Mouse (Mus musculus) heart, postnatal 0 days (tissue): ENCODE results near the gene Dnah17. TPM values are rescaled to one million over a fixed set of nuclear protein-coding genes. Genes with fewer than 3 reads are reported as not detected.

ENCODE experiments used
- ATAC-seq: fragments of 200-750 bp; cut with Nextera tagmentation; 2 replicates; pipeline ENCODE4 v1.8.0; 2017; ENCODE audit warnings: low read depth, moderate number of reproducible peaks, moderate library complexity; ENCODE audit not compliant: insufficient read depth
- DNase-seq: peaks from one replicate; pipeline ENCODE4 v3.0.0-alpha.2; 2016; ENCODE audit warnings: low spot score
- H3K27ac ChIP-seq: fragments of 300-500 bp; sonication (generic); 2 replicates; pipeline ENCODE4 v1.5.1; 2014; ENCODE audit warnings: low read depth, mild to moderate bottlenecking
- H3K27me3 ChIP-seq: fragments of 300-500 bp; sonication (generic); 2 replicates; pipeline ENCODE4 v1.6.1; 2014; ENCODE audit warnings: low read length, mixed read lengths; ENCODE audit not compliant: control insufficient read depth, insufficient read depth
- H3K36me3 ChIP-seq: fragments of 300-500 bp; sonication (generic); replicated peaks from 2 replicates; pipeline ENCODE4 v1.6.1; 2014; ENCODE audit warnings: low read length, mixed read lengths; ENCODE audit not compliant: control insufficient read depth, insufficient read depth
- H3K4me1 ChIP-seq: fragments of 300-500 bp; sonication (generic); 2 replicates; pipeline ENCODE4 v1.6.1; 2014; ENCODE audit warnings: antibody characterized with exemption; ENCODE audit not compliant: control insufficient read depth, insufficient read depth
- H3K4me2 ChIP-seq: fragments of 300-500 bp; sonication (generic); 2 replicates; pipeline ENCODE4 v1.6.1; 2014; ENCODE audit warnings: low read depth, mild to moderate bottlenecking, low read length, moderate library complexity
- H3K4me3 ChIP-seq: fragments of 300-500 bp; sonication (generic); 2 replicates; pipeline ENCODE4 v1.5.1; 2014; ENCODE audit warnings: low read depth, low read length
- H3K9ac ChIP-seq: fragments of 300-500 bp; sonication (generic); replicated peaks from 2 replicates; pipeline ENCODE4 v1.6.1; 2014; ENCODE audit warnings: low read depth, low read length, mixed read lengths
- H3K9me3 ChIP-seq: fragments of 300-500 bp; sonication (generic); replicated peaks from 2 replicates; pipeline ENCODE4 v1.6.1; 2016; ENCODE audit warnings: low read length; ENCODE audit not compliant: control insufficient read depth
- CTCF ChIP-seq: IDR thresholded peaks from 2 replicates; pipeline ENCODE4 v1.5.1; 2016; ENCODE audit warnings: antibody characterized with exemption, control low read depth, low read depth
- EP300 ChIP-seq: IDR thresholded peaks from 2 replicates; pipeline ENCODE4 v1.6.1; 2016; ENCODE audit warnings: antibody characterized with exemption, low read depth
- WGBS: fragments of 180-500 bp; shearing (Covaris S2); extraction: QIAGEN DNeasy Blood & Tissue Kit; methylation state at CpG from one replicate; pipeline ENCODE4 v1.1.7; 2014; 5-methylcytosine and 5-hydroxymethylcytosine counted together
- polyA plus RNA-seq: library from polyadenylated mRNA; unstranded; fragments of >200 nt; fragmentation: Nextera tagmentation; extraction: Ambion mirVana; gene quantifications from 2 replicates; pipeline ENCODE4 v1.2.1, GENCODE M21; 2015
- total RNA-seq: library from RNA; depleted of rRNA; stranded (reverse); fragments of >200 nt; gene quantifications from 2 replicates; pipeline ENCODE4 v1.2.3, GENCODE M21; 2014; ENCODE audit warnings: low replicate concordance

Dnah17 gene
- total and polyA plus RNA-seq, 2 experiments from 2014 or later = 0.04 TPM; not detected in 1

GRCm38 (mm10) chr11:118034395-118034794 is 96.0 kb downstream of the Dnah17 start:
- 70% methylated on average over 13 of the region's 13 CpGs for WGBS
- Histone ChIP-seq H3K4me1 (no peaks in the 10 kb centered on the region), H3K27ac (no peak overlapping the region), H3K4me2 (no peak overlapping the region), H3K36me3 (no peaks in the 10 kb centered on the region), H3K9me3 (no peaks in the 10 kb centered on the region), H3K4me3 (no peak overlapping the region), H3K27me3 (no peaks in the 10 kb centered on the region), H3K9ac (no peak overlapping the region)
- ATAC-seq (no peak), DNase-seq (no peak)
- TF ChIP-seq CTCF (no peak), EP300 (no peak)

- Histone ChIP-seq H3K36me3 (no peaks in the 10 kb centered on the region), H3K9me3 (no peaks in the 10 kb centered on the region), H3K27ac (no peak overlapping the region), H3K4me3 (no peak overlapping the region), H3K9ac (no peak overlapping the region), H3K4me2 (no peak overlapping the region), H3K4me1 (no peaks in the 10 kb centered on the region), H3K27me3 (no peaks in the 10 kb centered on the region)
- ATAC-seq (no peak), DNase-seq (no peak)
- 91% methylated on average over 9 of the region's 9 CpGs for WGBS
- TF ChIP-seq CTCF = no peak
- no peak for TF ChIP-seq EP300
Measured at GRCm38 (mm10) chr11:118031134-118031533, 99.3 kb downstream of the Dnah17 start.

- Histone ChIP-seq H3K27me3 (no peaks in the 10 kb centered on the region), H3K4me3 (no peak overlapping the region), H3K9ac (no peak overlapping the region), H3K36me3 (0 out of 2 replicates have a peak, but pooled peaks cover 7% of the 10 kb centered on the region), H3K4me1 (no peaks in the 10 kb centered on the region), H3K9me3 (no peaks in the 10 kb centered on the region), H3K4me2 (no peak overlapping the region), H3K27ac (no peak overlapping the region)
- no peak for ATAC-seq
- WGBS = 86% methylated on average over 6 of the region's 6 CpGs
- DNase-seq = no peak
- TF ChIP-seq EP300 (no peak), CTCF (no peak)
Measured at GRCm38 (mm10) chr11:118029170-118029569, 101.3 kb downstream of the Dnah17 start.

GRCm38 (mm10) chr11:118024111-118024510 is 106.3 kb downstream of the Dnah17 start:
- no peak for TF ChIP-seq CTCF
- no peak for TF ChIP-seq EP300
- H3K4me2 ChIP-seq = no peak overlapping the region
- ATAC-seq (no peak), DNase-seq (no peak)
- no peaks in the 10 kb centered on the region for H3K4me1 ChIP-seq
- 78% methylated on average over 2 of the region's 2 CpGs for WGBS
- H3K27ac ChIP-seq = no peak overlapping the region
- no peaks in the 10 kb centered on the region for H3K27me3 ChIP-seq
- no peak overlapping the region for H3K9ac ChIP-seq
- H3K9me3 ChIP-seq = no peaks in the 10 kb centered on the region
- H3K4me3 ChIP-seq = no peak overlapping the region
- peaks cover 29% of the 10 kb centered on the region for H3K36me3 ChIP-seq

- no peaks in the 10 kb centered on the region for H3K27me3 ChIP-seq
- TF ChIP-seq EP300 = no peak
- no peak for TF ChIP-seq CTCF
- WGBS = 86% methylated on average over 7 of the region's 7 CpGs
- peaks cover 32% of the 10 kb centered on the region for H3K36me3 ChIP-seq
- H3K27ac ChIP-seq = no peak overlapping the region
- H3K4me3 ChIP-seq = no peak overlapping the region
- H3K9me3 ChIP-seq = no peaks in the 10 kb centered on the region
- ATAC-seq (no peak), DNase-seq (no peak)
- H3K4me1 ChIP-seq = no peaks in the 10 kb centered on the region
- no peak overlapping the region for H3K4me2 ChIP-seq
- no peak overlapping the region for H3K9ac ChIP-seq
Measured at GRCm38 (mm10) chr11:118023475-118023874, 107.0 kb downstream of the Dnah17 start.

GRCm38 (mm10) chr11:118021806-118022205 is 108.6 kb downstream of the Dnah17 start:
- ATAC-seq = peak; percentile 47; the same call in 1 of the 2 replicates

More at GRCm38 (mm10) chr11:118021806-118022205, 108.6 kb downstream of the Dnah17 start:
- TF ChIP-seq EP300 (no peak), CTCF (peak; percentile 89)
- no peak overlapping the region for H3K27ac ChIP-seq
- no peak overlapping the region for H3K4me3 ChIP-seq
- no peak overlapping the region for H3K4me2 ChIP-seq
- no peaks in the 10 kb centered on the region for H3K9me3 ChIP-seq
- WGBS = 63% methylated on average over 1 of the region's 1 CpGs
- DNase-seq = peak; percentile 62
- no peak overlapping the region for H3K9ac ChIP-seq
- H3K36me3 ChIP-seq = peaks cover 40% of the 10 kb centered on the region
- H3K4me1 ChIP-seq = no peaks in the 10 kb centered on the region
- no peaks in the 10 kb centered on the region for H3K27me3 ChIP-seq
